Mouse (Mus musculus): ENCODE measurements around the gene Tab1. TPM values are rescaled to one million over a fixed set of nuclear protein-coding genes. Genes with fewer than 3 reads are reported as not detected.

Gene Tab1
- polyA plus RNA-seq, 1 experiment: 14.2 TPM

DNA sequence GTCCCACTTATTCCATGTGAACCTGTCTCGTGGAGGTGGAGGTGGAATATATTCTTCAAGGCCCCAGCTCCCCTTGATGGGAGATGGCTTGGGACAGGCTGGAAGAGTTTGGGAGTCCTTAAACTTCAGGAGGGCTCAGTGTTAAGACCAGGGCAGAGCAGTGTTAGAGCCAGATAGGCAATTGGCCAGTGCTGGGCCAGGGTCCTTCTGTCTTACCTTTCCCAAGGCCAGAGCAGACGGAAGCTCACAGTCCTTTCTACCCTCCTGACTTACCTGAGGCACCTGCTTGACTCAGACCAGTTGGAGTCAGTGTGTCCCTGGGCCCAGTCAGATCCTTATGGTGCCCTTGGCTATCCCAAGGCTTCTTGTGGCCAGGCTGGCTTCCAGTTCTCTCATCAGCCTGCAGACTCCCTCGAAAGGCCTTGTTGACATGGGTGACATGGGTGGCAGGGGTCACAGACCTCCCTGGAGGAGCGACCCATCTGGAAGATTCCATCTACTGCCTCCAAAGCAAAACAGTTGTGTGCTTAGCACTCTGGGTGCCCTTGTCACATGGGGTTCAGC is 29.6 kb downstream of the Tab1 start:
- no peak for TF ChIP-seq GATA1 (IDR thresholded peaks at IDR 0.05; ENCODE audit: low read length)

DNA sequence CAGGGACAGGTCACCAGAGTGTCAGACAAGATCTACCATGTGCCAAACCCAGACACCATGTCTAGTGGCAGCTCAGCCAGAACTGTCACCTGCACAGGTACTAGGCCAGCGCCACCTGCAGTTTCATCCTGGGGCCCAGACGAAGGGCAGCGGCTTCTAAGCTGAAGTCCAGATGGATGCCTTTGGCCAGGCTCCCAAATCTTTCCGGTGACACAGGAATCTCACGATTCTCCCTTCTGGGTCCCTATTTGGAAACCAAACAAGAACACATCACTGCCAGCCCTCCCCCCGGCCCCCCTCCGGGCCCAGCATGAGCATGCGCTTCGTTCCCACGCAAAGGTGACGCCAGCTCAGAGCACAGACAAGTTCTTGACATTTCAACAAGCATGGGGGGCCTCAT is 30.3 kb downstream of the Tab1 start:
- no peak for TF ChIP-seq GATA1 (IDR thresholded peaks at IDR 0.05; ENCODE audit: low read length)

DNA sequence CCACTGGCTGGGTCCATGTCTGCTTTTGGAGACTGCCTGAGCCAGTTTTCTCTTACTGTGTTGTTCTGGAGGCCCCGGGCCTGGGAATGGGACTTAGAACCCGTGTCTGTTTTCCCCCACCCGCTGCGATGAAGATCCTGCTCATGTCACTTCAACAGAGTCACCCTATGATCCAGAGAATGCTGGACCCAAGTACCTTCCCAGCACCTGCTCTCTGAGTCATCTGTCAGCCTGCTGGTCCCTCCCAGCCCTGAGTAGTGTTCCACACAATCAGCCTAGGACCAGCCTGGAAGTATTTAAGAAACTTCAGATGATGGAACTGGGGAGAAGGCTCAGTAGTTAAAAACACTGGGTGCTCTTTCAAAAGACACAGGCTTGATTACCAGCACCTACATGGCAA is 30.8 kb downstream of the Tab1 start:
- no peak for TF ChIP-seq GATA1 (IDR thresholded peaks at IDR 0.05; ENCODE audit: low read length)

- TF ChIP-seq GATA1 (IDR thresholded peaks at IDR 0.05; ENCODE audit: low read length): no peak
Measured at GRCm38 (mm10) chr15:80165396-80165795, 32.5 kb downstream of the Tab1 start.

- no peak for TF ChIP-seq GATA1 (IDR thresholded peaks at IDR 0.05; ENCODE audit: low read length)
Measured at GRCm38 (mm10) chr15:80169484-80169883, 36.6 kb downstream of the Tab1 start.

DNA sequence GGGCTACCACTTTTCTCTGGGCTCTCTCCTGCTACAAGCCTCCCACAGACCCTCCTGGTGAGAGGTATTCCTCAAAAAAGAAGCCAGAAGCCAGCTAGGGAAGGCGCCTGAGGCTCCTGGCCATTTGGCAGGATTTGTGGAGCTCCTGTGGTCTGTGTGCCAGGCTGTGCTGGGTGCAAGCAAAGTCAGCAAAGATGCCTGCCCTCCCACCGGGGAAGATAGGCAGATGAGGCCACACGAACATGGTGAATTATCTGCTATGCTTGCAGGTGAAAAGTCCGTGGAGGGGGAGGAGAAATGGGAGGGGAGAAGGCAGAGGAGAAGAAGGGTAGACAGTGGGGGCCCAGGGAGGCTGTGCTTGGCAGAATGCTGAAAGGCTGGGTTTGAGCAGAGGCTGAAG is 37.4 kb downstream of the Tab1 start:
- no peak for TF ChIP-seq GATA1 (IDR thresholded peaks at IDR 0.05; ENCODE audit: low read length)

DNA sequence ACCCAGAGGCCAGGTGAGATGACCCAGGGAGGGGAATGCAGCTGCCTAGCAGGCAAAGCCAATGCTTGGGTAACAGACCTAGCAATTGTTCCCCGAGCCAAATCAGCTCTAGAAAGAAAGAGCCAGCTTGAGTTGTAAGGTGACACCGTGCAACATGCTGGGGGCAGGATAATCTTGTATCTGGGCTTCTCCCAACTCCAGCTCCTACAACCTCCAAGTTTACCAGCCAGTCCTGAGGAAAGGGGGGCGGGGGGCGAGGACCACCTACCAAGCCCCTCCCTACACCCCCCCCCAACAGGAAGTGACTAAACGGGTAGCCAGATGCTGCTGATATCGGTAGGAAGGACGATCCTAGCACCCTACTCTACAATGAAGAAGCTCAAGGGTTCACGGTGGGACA is 38.4 kb downstream of the Tab1 start:
- TF ChIP-seq GATA1 (IDR thresholded peaks at IDR 0.05; ENCODE audit: low read length): no peak

DNA sequence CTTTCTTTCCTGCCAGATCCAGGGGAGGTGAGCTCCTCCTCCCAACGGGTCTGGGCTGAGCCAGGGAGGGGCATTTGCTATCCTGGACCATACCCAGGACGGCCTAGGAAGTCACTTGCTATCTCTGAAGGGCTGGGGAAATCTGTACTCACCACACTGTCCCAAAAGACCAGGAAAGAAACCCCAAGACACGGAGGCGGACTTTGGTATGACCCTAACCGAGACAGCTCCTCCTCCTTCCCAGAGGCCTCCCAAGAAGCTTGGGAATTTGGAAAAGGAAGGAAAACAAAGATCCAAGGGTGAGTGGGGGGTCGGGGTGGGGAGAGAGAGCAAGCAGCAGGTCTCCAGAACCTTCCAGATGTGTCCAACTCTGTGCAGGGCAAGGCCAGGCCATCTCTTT is 38.9 kb downstream of the Tab1 start:
- TF ChIP-seq GATA1 (IDR thresholded peaks at IDR 0.05; ENCODE audit: low read length): no peak

GRCm38 (mm10) chr15:80173001-80173771 is 40.3 kb downstream of the Tab1 start, which contains the start of gene Mgat3:
Gene Mgat3 (plus strand): TSS chr15:80173721.
- TF ChIP-seq GATA1 (IDR thresholded peaks at IDR 0.05; ENCODE audit: low read length): no peak

- no peak for TF ChIP-seq GATA1 (IDR thresholded peaks at IDR 0.05; ENCODE audit: low read length)
Measured at GRCm38 (mm10) chr15:80173781-80174597, 41.1 kb downstream of the Tab1 start.

DNA sequence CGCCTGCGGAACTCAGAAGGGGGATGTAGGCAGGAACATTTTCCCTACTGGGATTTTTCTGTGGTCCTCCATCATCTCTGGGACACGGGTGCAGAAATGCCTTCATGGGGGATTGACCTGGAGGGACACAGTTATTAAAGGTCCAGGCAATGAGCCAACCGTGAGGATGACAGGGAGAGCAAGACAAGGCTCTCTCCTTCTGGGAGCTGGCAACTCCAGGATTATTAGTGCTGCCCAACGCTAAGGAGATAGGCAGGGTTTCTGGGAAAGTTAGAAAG is 41.6 kb downstream of the Tab1 start:
- no peak for TF ChIP-seq GATA1 (IDR thresholded peaks at IDR 0.05; ENCODE audit: low read length)

- TF ChIP-seq GATA1 (IDR thresholded peaks at IDR 0.05; ENCODE audit: low read length): no peak
Measured at GRCm38 (mm10) chr15:80175316-80175715, 42.4 kb downstream of the Tab1 start.

GRCm38 (mm10) chr15:80175756-80176155 is 42.8 kb downstream of the Tab1 start:
- TF ChIP-seq GATA1 (IDR thresholded peaks at IDR 0.05; ENCODE audit: low read length): no peak

DNA sequence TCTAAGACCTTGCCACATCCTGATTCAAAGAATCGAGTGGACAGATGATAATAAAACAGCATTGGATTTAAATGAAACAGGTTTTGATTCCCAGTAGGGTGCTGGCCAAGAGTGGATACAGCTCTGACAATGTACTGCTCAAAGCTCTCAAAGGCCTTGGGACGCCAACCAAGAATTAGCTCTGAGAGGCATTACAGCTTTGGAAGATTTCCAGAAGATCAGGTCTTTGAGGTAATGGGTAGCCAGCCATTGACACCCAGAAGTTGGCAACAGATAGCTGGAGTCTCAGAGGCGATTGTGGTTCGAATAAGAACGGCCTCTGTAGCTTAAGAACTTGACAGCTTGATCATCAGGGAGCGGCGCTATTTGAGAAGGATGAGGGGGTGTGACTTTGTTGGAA is 48.6 kb downstream of the Tab1 start:
- TF ChIP-seq GATA1 (IDR thresholded peaks at IDR 0.05; ENCODE audit: low read length): no peak

DNA sequence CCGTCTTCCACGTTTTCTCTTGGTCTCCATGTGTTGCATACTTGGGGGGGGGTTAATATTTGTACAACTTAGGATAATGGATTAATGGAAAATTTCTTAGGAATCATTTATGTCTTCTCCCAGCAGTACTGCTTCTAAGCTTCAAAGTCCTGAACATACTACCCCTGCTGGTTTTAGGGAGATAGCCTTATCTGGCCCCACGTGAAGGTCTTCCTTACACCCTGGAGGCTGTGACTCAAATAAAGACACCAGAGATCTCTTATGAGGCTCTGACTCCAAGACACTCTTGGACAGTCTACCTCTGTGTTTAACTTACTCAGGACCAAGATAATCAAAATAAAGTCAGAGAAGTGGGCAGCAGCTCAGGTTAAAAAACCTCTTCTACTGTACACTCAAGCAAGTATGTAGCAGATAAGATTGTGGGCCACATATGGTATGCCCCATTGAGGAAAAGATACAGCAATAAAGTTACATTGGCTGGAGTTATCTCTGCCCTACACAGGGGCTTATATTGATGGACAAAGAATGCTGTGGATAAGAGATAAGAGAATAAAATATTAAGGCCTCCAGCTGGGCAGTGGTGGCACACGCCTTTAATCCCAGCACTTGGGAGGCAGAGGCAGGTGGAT is 49.3 kb downstream of the Tab1 start:
- no peak for TF ChIP-seq GATA1 (IDR thresholded peaks at IDR 0.05; ENCODE audit: low read length)

DNA sequence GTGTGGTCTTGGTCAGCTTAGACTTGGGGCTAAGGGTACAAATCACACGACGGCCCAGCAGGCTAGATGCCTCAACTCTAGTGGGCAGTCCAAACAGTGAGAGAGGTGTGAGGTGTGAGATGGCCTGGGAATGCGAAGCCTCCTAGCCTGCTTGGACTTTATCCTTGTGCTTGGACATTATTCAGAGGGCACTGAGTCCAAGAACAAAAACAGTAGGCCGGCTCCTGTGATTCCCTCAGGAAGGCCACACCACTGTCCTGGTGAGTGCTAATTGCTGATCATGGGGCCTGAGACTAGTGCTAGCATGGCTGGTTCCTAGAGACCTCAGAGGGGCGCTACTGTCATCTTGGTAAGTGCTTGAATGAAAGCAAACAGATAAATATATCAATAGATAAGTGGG is 56.0 kb downstream of the Tab1 start:
- TF ChIP-seq GATA1 (IDR thresholded peaks at IDR 0.05; ENCODE audit: low read length): no peak

Data from G1E-ER4 (cell line).